Comparison of ENCODE assay signal across 9 mouse cellular contexts in the genomic region with DNA sequence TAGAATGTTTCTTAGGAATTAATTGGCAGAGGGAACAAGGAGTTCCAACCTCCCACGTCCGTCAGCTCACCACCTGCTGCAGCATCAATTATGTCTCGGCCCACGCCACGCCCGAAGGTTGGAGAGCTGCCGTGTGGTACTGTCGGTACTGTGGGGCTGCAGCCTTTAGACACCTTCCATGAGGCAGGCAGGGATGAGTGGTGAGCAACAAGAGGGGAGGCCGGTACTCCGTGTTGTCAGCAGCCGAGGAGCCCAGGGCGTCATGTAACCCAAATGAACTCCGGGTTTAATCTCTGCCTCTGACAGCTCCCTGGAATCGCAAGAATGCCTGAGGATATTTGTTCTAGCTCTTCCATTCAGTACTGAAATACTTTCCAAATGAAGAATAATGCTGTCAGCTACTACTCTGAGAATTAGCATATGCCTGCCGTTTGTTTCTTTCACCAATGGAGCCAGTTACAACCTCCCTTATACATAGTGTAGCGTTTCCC.
DNase-seq lines count a peak whose midpoint lies in the region; ATAC-seq and TF ChIP-seq lines count a peak whose summit lies in the region.
"Had no signal": no experiment of that assay in that cellular context is flagged by ENCODE, and none has a peak within 500 bp of the region (broad histone marks: within the 10 kb centered on the region; RNA-seq: fewer than 3 reads in every experiment).

No protein-coding gene starts in this region.

- ATAC-seq in erythroid progenitor cell, adult 5-6 weeks (replicated peaks; ENCODE audit: low FRiP score, poor library complexity, severe bottlenecking), result no peak

- intact Hi-C loops in heart, postnatal 10 days (cut with DNase I), result no loop called here
- intact Hi-C loops in left cerebral cortex, postnatal 25 days (cut with DNase I), result loop anchor here (1.0 to 10.0 kb wide), 8 partner anchors 39 to 1446 kb away; no protein-coding TSS in a partner anchor

- DNase-seq in heart, adult 18-20 months, result peak; percentile 15 to 36
- no peak for DNase-seq in heart, adult 9 months (ENCODE audit: low spot score in 2 of 2)
- DNase-seq in brain, embryonic 14.5 days (ENCODE audit: low read depth), result peak; percentile 64
- DNase-seq in heart, postnatal 10 days, result peak; percentile 41 to 48
- peak; percentile 85 to 97 for DNase-seq in left cerebral cortex, postnatal 25 days (ENCODE audit: low spot score in 2 of 2)
- DNase-seq in thymus, postnatal 36 days, result no peak
- DNase-seq in gastrocnemius, postnatal 4 days (ENCODE audit: low spot score in 2 of 2), result no peak
- DNase-seq: embryo, embryonic 11 days had no signal

- no peak for TF ChIP-seq POLR2A in brain, embryonic 14.5 days (IDR thresholded peaks at IDR 0.05; ENCODE audit: borderline replicate concordance, extremely low read depth, insufficient read depth, insufficient read length, poor library complexity, severe bottlenecking)

- no peak for TF ChIP-seq CTCF in brain, embryonic 14.5 days (IDR thresholded peaks at IDR 0.05; ENCODE audit: borderline replicate concordance, extremely low read depth, insufficient read depth, insufficient read length)

Comparison
In these comparisons a context has a peak if more than half of its experiments do, and no peak if none do; other contexts are left out.
1. DNase-seq: peak in heart, adult 18-20 months (2 of 2), brain, embryonic 14.5 days (single experiment), heart, postnatal 10 days (2 of 2) and left cerebral cortex, postnatal 25 days (2 of 2); none in heart, adult 9 months (0 of 2), thymus, postnatal 36 days (0 of 2) and gastrocnemius, postnatal 4 days (0 of 2).